Mouse (Mus musculus): ENCODE measurements around the gene Sf3a3. TPM values are rescaled to one million over a fixed set of nuclear protein-coding genes. Genes with fewer than 3 reads are reported as not detected.

Sf3a3 gene
- 77.3 TPM for polyA plus RNA-seq (2017; shearing (Covaris generic))

GRCm38 (mm10) chr4:124714545-124715481, at the start of gene Sf3a3:
TSS of gene Sf3a3 (plus strand) at chr4:124714776.

DNA sequence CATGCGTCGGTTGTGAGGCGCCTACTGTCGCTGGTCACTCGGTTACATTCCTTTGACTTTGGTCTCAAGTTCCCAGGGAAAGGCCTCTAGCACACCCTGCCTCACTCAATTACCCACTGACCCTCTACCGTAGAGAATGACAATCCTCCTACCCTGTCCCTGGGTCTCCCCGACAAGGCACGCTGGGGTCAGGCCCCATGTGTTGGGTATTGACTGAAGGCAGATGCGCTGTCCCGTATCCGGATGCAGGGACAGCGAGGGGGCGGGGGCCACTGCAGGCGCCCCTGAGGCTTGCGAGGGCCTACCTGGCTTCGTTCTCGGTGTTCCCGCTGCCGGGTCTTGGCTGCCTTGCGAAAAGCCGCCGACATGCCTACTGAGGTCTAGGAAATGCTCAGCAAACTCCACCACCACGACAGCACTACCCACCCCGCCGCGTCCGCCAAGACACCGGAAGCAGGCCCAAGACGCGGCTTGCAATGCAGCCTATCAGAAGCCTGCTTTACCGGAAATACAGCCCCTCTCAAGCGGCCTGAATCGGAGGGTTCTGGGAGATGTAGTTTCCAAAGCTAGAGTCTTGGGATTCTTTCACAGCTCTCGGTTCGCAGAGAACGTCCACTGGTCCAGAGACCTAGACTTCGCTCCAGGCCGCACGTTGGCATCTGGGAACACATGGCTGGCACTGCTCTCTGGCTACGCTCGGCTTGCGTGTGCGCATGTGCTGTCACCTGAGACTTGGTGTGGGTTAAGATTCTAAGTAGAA, 21.3 kb upstream of the Sf3a3 start, which contains the start of gene Utp11:
Gene Utp11 (minus strand): TSS at position 466 of the 760 bp plus-strand sequence.

GRCm38 (mm10) chr4:124700248-124700971, 14.2 kb upstream of the Sf3a3 start, which contains the start of gene Fhl3:
TSS of gene Fhl3 (plus strand) at chr4:124700701.

GRCm38 (mm10) chr4:124741376-124742343, 27.1 kb downstream of the Sf3a3 start, which contains the start of gene Inpp5b:
TSS of gene Inpp5b (plus strand) at chr4:124741850.

Other genes with a start within 250 kb of the Sf3a3 start
- gene 3100002H09Rik, start 104.0 kb upstream of the Sf3a3 start, polyA plus RNA-seq (2017; shearing (Covaris generic)), result 1.6 TPM
- gene Pou3f1, start 58.0 kb upstream of the Sf3a3 start, polyA plus RNA-seq (2017; shearing (Covaris generic)), result 0.87 TPM
- gene Utp11, start 21.2 kb upstream of the Sf3a3 start, polyA plus RNA-seq (2017; shearing (Covaris generic)), result 34.9 TPM
- gene Fhl3, start 14.1 kb upstream of the Sf3a3 start, polyA plus RNA-seq (2017; shearing (Covaris generic)), result 0.23 TPM
- 118 TPM for gene Inpp5b, start 27.1 kb downstream of the Sf3a3 start, polyA plus RNA-seq (2017; shearing (Covaris generic))
- 17.0 TPM for gene Mtf1, start 87.3 kb downstream of the Sf3a3 start, polyA plus RNA-seq (2017; shearing (Covaris generic))
- 182 TPM for gene Yrdc, start 135.9 kb downstream of the Sf3a3 start, polyA plus RNA-seq (2017; shearing (Covaris generic))
- 20.4 TPM for gene 1110065P20Rik, start 136.4 kb downstream of the Sf3a3 start, polyA plus RNA-seq (2017; shearing (Covaris generic))
- 2.6 TPM for gene Maneal, start 147.4 kb downstream of the Sf3a3 start, polyA plus RNA-seq (2017; shearing (Covaris generic))
- gene Epha10, start 166.1 kb downstream of the Sf3a3 start, polyA plus RNA-seq (2017; shearing (Covaris generic)), result 0.55 TPM
- 8.6 TPM for gene 9930104L06Rik, start 222.3 kb downstream of the Sf3a3 start, polyA plus RNA-seq (2017; shearing (Covaris generic))
- 2.3 TPM for gene Cdca8, start 224.5 kb downstream of the Sf3a3 start, polyA plus RNA-seq (2017; shearing (Covaris generic))

All from effector memory CD4-positive, alpha-beta T cell, adult 7 months (primary cell).